Comparison of ENCODE assay signal across 9 mouse cellular contexts in the genomic region with DNA sequence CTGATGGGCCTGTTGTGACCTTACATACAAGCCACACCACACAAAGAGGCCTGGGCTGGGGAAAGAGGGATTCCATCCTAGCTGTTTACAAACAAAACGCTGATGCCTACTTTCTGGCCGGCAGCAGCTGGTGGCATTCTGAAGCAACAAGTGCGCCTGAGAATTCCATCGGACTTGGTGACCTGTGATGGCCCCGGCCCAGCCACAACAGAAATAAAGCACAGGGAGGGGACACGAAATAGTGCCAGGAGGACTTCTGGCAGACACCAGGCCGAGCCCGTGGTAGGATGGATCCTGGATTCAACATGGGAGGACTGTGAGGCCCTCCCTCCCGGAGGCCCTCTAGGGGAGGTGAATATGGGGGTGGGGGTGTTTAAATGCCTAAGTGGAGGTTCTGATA. TPM values are rescaled to one million over a fixed set of nuclear protein-coding genes. Genes with fewer than 3 reads are reported as not detected.
A peak's percentile ranks its signal among the peaks of the same experiment; 100 is the strongest.
DNase-seq lines count a peak whose midpoint lies in the region; ATAC-seq and TF ChIP-seq lines count a peak whose summit lies in the region.
"Had no signal": no experiment of that assay in that cellular context is flagged by ENCODE, and none has a peak within 500 bp of the region (broad histone marks: within the 10 kb centered on the region; RNA-seq: fewer than 3 reads in every experiment).

No protein-coding gene starts in this region.

- H3K27ac ChIP-seq in neural tube, embryonic 11.5 days (ENCODE audit: low read depth, low read length), result no peak overlapping the region
- H3K27ac ChIP-seq in liver, embryonic 15.5 days (replicated peaks), result no peak overlapping the region
- peak overlapping the region; percentile 63 for H3K27ac ChIP-seq in stomach, postnatal 0 days (replicated peaks)

- DNase-seq in neural tube, embryonic 11.5 days (ENCODE audit: low spot score), result no peak
- DNase-seq in neural tube, embryonic 10.5 days (ENCODE audit: extremely low spot score, low spot score), result no peak
- peak; percentile 41 for DNase-seq in heart, postnatal 25 days (ENCODE audit: low spot score)
- DNase-seq in stomach, postnatal 0 days (ENCODE audit: low spot score), result no peak
- no peak for DNase-seq in testis, postnatal 14 days (ENCODE audit: low spot score)
- DNase-seq in adrenal gland, adult 18-20 months (ENCODE audit: low spot score in 2 of 2), result no peak
- DNase-seq in thymus, postnatal 10 days (ENCODE audit: low spot score in 2 of 2), result no peak

- intact Hi-C loops in heart, postnatal 25 days (cut with DNase I), result loop anchor here (2.0 kb wide), 1 partner anchor 30 kb away; no protein-coding TSS in a partner anchor

- no peak for ATAC-seq in neural tube, embryonic 11.5 days (ENCODE audit: insufficient read depth, low FRiP score, low TSS enrichment)
- no peak for ATAC-seq in liver, embryonic 15.5 days (ENCODE audit: insufficient read depth)
- ATAC-seq in stomach, postnatal 0 days (ENCODE audit: low FRiP score, low TSS enrichment), result no peak

- no peaks in the 10 kb centered on the region for H3K27me3 ChIP-seq in neural tube, embryonic 11.5 days (ENCODE audit: control insufficient read depth, insufficient read depth, low read length)
- peaks cover 55% of the 10 kb centered on the region for H3K27me3 ChIP-seq in liver, embryonic 15.5 days
- no peaks in the 10 kb centered on the region for H3K27me3 ChIP-seq in stomach, postnatal 0 days (ENCODE audit: control insufficient read depth, insufficient read depth, low read length)

- TF ChIP-seq EP300 in stomach, postnatal 0 days (optimal IDR thresholded peaks at IDR 0.05), result no peak

- no peaks in the 10 kb centered on the region for H3K9me3 ChIP-seq in neural tube, embryonic 11.5 days (ENCODE audit: control insufficient read depth, low read length)
- no peaks in the 10 kb centered on the region for H3K9me3 ChIP-seq in liver, embryonic 15.5 days (replicated peaks)
- H3K9me3 ChIP-seq in stomach, postnatal 0 days (ENCODE audit: control insufficient read depth, low read length), result no peaks in the 10 kb centered on the region
- H3K9me3 ChIP-seq: G1E had no signal

- H3K4me1 ChIP-seq in neural tube, embryonic 11.5 days (ENCODE audit: control insufficient read depth, insufficient read depth, low read length), result peaks cover 25% of the 10 kb centered on the region
- peaks cover 27% of the 10 kb centered on the region for H3K4me1 ChIP-seq in liver, embryonic 15.5 days (replicated peaks)
- H3K4me1 ChIP-seq in stomach, postnatal 0 days (replicated peaks; ENCODE audit: control insufficient read depth, insufficient read depth), result peaks cover 8% of the 10 kb centered on the region

- no peak for TF ChIP-seq CTCF in stomach, postnatal 0 days (IDR thresholded peaks at IDR 0.05; ENCODE audit: low read depth)

- H3K4me2 ChIP-seq in neural tube, embryonic 11.5 days (ENCODE audit: low read depth), result peak overlapping the region; percentile 66
- H3K4me2 ChIP-seq in liver, embryonic 15.5 days, result peak overlapping the region; percentile 11; the same call in 1 of the 2 replicates
- H3K4me2 ChIP-seq in stomach, postnatal 0 days (replicated peaks; ENCODE audit: low read depth), result peak overlapping the region; percentile 77

- H3K4me3 ChIP-seq in neural tube, embryonic 11.5 days (ENCODE audit: low read depth, low read length), result peak overlapping the region; percentile 19
- H3K4me3 ChIP-seq in liver, embryonic 15.5 days (replicated peaks), result no peak overlapping the region
- H3K4me3 ChIP-seq in stomach, postnatal 0 days (ENCODE audit: low read depth, low read length), result peak overlapping the region; percentile 19

- peak overlapping the region; percentile 40; the same call in 1 of the 2 replicates for H3K9ac ChIP-seq in neural tube, embryonic 11.5 days (ENCODE audit: low read length)
- H3K9ac ChIP-seq in liver, embryonic 15.5 days, result no peak overlapping the region
- H3K9ac ChIP-seq in stomach, postnatal 0 days (ENCODE audit: low read length), result peak overlapping the region; percentile 50

- 37% methylated on average over 9 of the region's 9 CpGs for WGBS in neural tube, embryonic 11.5 days
- 52% methylated on average over 9 of the region's 9 CpGs for WGBS in liver, embryonic 15.5 days (ENCODE audit: insufficient replicate concordance)
- WGBS in stomach, postnatal 0 days, result 26% methylated on average over 9 of the region's 9 CpGs

- H3K36me3 ChIP-seq in neural tube, embryonic 11.5 days (ENCODE audit: control insufficient read depth, insufficient read depth, low read length), result no peaks in the 10 kb centered on the region
- no peaks in the 10 kb centered on the region for H3K36me3 ChIP-seq in liver, embryonic 15.5 days (replicated peaks)
- no peaks in the 10 kb centered on the region; the same call in 1 of the 2 replicates for H3K36me3 ChIP-seq in stomach, postnatal 0 days (ENCODE audit: control insufficient read depth, insufficient read depth, low read length)
- H3K36me3 ChIP-seq: G1E had no signal

RNA-seq across cellular contexts. Expression of gene Rilpl1, which starts 2.4 kb away (rescaled TPM):
- 21.3 and 23.2 TPM in 2 replicates for polyA plus RNA-seq in neural tube, embryonic 11.5 days (2014; fragmentation: Nextera tagmentation; extraction: Ambion mirVana)
- total RNA-seq in heart, postnatal 25 days (2021), result 100 to 1,000 TPM; 191 to 222 TPM
- polyA plus RNA-seq in liver, embryonic 15.5 days (2015; fragmentation: Nextera tagmentation; extraction: Ambion mirVana), result 1.9 and 2.1 TPM in 2 replicates
- polyA plus RNA-seq in stomach, postnatal 0 days (2015; fragmentation: Nextera tagmentation; extraction: Ambion mirVana), result 9.0 and 9.3 TPM in 2 replicates
- total RNA-seq in adrenal gland, adult 18-20 months (2021), result 10 to 100 TPM; 13.1 to 17.6 TPM

RNA-seq across cellular contexts. Expression of gene Tmed2, which starts 11.7 kb away (rescaled TPM):
- 480 and 486 TPM in 2 replicates for polyA plus RNA-seq in neural tube, embryonic 11.5 days (2014; fragmentation: Nextera tagmentation; extraction: Ambion mirVana)
- 100 to 1,000 TPM; 165 to 178 TPM for total RNA-seq in heart, postnatal 25 days (2021)
- polyA plus RNA-seq in liver, embryonic 15.5 days (2015; fragmentation: Nextera tagmentation; extraction: Ambion mirVana), result 321 and 337 TPM in 2 replicates
- polyA plus RNA-seq in stomach, postnatal 0 days (2015; fragmentation: Nextera tagmentation; extraction: Ambion mirVana), result 544 and 572 TPM in 2 replicates
- 100 to 1,000 TPM; 214 to 218 TPM for total RNA-seq in adrenal gland, adult 18-20 months (2021)

RNA-seq across cellular contexts. Expression of gene Ddx55, which starts 23.9 kb away (rescaled TPM):
- polyA plus RNA-seq in neural tube, embryonic 11.5 days (2014; fragmentation: Nextera tagmentation; extraction: Ambion mirVana), result 14.6 and 18.4 TPM in 2 replicates
- total RNA-seq in heart, postnatal 25 days (2021), result 1 to 10 TPM; 5.4 to 6.0 TPM
- 5.1 and 5.8 TPM in 2 replicates for polyA plus RNA-seq in liver, embryonic 15.5 days (2015; fragmentation: Nextera tagmentation; extraction: Ambion mirVana)
- polyA plus RNA-seq in stomach, postnatal 0 days (2015; fragmentation: Nextera tagmentation; extraction: Ambion mirVana), result 5.8 and 6.1 TPM in 2 replicates
- 10 to 100 TPM; 13.2 to 15.3 TPM for total RNA-seq in adrenal gland, adult 18-20 months (2021)

RNA-seq across cellular contexts. Expression of gene Snrnp35, which starts 45.9 kb away (rescaled TPM):
- polyA plus RNA-seq in neural tube, embryonic 11.5 days (2014; fragmentation: Nextera tagmentation; extraction: Ambion mirVana), result 14.7 TPM in 2 replicates
- 10 to 100 TPM; 10.0 to 12.7 TPM for total RNA-seq in heart, postnatal 25 days (2021)
- polyA plus RNA-seq in liver, embryonic 15.5 days (2015; fragmentation: Nextera tagmentation; extraction: Ambion mirVana), result 10.5 and 10.8 TPM in 2 replicates
- 9.1 and 10.8 TPM in 2 replicates for polyA plus RNA-seq in stomach, postnatal 0 days (2015; fragmentation: Nextera tagmentation; extraction: Ambion mirVana)
- total RNA-seq in adrenal gland, adult 18-20 months (2021), result 10 to 100 TPM; 20.8 to 21.9 TPM

RNA-seq across cellular contexts. Expression of gene Eif2b1, which starts 50.1 kb away (rescaled TPM):
- polyA plus RNA-seq in neural tube, embryonic 11.5 days (2014; fragmentation: Nextera tagmentation; extraction: Ambion mirVana), result 81.0 and 94.5 TPM in 2 replicates
- total RNA-seq in heart, postnatal 25 days (2021), result 10 to 100 TPM; 27.8 to 33.3 TPM
- polyA plus RNA-seq in liver, embryonic 15.5 days (2015; fragmentation: Nextera tagmentation; extraction: Ambion mirVana), result 39.0 and 41.5 TPM in 2 replicates
- 58.8 and 61.2 TPM in 2 replicates for polyA plus RNA-seq in stomach, postnatal 0 days (2015; fragmentation: Nextera tagmentation; extraction: Ambion mirVana)
- 10 to 100 TPM; 40.0 to 45.5 TPM for total RNA-seq in adrenal gland, adult 18-20 months (2021)

Comparison
In these comparisons a context has a peak if more than half of its experiments do, and no peak if none do; other contexts are left out.
1. H3K4me2 ChIP-seq: peak in every context shown above with its lines; median percentile 77 in stomach, postnatal 0 days; 66 in neural tube, embryonic 11.5 days; 11 in liver, embryonic 15.5 days.